Mouse (Mus musculus) brain, embryonic 14.5 days (tissue): ENCODE results near the gene 4930523C07Rik. TPM values are rescaled to one million over a fixed set of nuclear protein-coding genes. Genes with fewer than 3 reads are reported as not detected.

ENCODE experiments used
- DNase-seq: peaks from one replicate; pipeline ENCODE4 v3.0.0-alpha.2; 2011; ENCODE audit warnings: low read depth
- CTCF ChIP-seq: fragments of 200-500 bp; IDR thresholded peaks from 2 replicates; pipeline ENCODE4 v1.5.1; 2012; ENCODE audit warnings: inconsistent platforms, mild to moderate bottlenecking, moderate library complexity, borderline replicate concordance; ENCODE audit not compliant: insufficient read depth, insufficient read length; ENCODE audit errors: extremely low read depth
- POLR2A ChIP-seq: fragments of 200-500 bp; IDR thresholded peaks from 2 replicates; pipeline ENCODE4 v1.6.1; 2012; ENCODE audit warnings: mild to moderate bottlenecking, inconsistent platforms, borderline replicate concordance; ENCODE audit not compliant: poor library complexity, insufficient read depth, insufficient read length, severe bottlenecking; ENCODE audit errors: extremely low read depth
- polyA plus RNA-seq: library from polyadenylated mRNA; depleted of rRNA; stranded (reverse); fragments of >200 nt; gene quantifications from 2 replicates; pipeline ENCODE4 v1.2.3, GENCODE M21; 2012; rRNA removed

Gene 4930523C07Rik
- polyA plus RNA-seq, 1 experiment = 1.2 TPM

GRCm38 (mm10) chr1:160064547-160065144 is 20.5 kb downstream of the 4930523C07Rik start:
- no peak for TF ChIP-seq POLR2A
- no peak for TF ChIP-seq CTCF
- no peak for DNase-seq

- no peak for TF ChIP-seq CTCF
- TF ChIP-seq POLR2A = no peak
- DNase-seq = no peak
Observed at GRCm38 (mm10) chr1:160078882-160079661, 34.9 kb downstream of the 4930523C07Rik start.

- peak; percentile 84 for DNase-seq
- TF ChIP-seq POLR2A (no peak), CTCF (peak; percentile 92)
Observed at GRCm38 (mm10) chr1:160080800-160081436, 36.7 kb downstream of the 4930523C07Rik start.

- no peak for TF ChIP-seq POLR2A
- TF ChIP-seq CTCF = no peak
- no peak for DNase-seq
Observed at GRCm38 (mm10) chr1:160082647-160083046, 38.5 kb downstream of the 4930523C07Rik start.

- TF ChIP-seq CTCF = no peak
- TF ChIP-seq POLR2A = no peak
- DNase-seq = no peak
Observed at GRCm38 (mm10) chr1:160084239-160084638, 40.1 kb downstream of the 4930523C07Rik start.

GRCm38 (mm10) chr1:160086651-160087050 is 42.5 kb downstream of the 4930523C07Rik start:
- no peak for TF ChIP-seq CTCF
- no peak for TF ChIP-seq POLR2A
- no peak for DNase-seq

- DNase-seq = peak; percentile 27
- TF ChIP-seq POLR2A = no peak
- TF ChIP-seq CTCF = peak; percentile 14; the same call in 1 of the 2 replicates
Observed at GRCm38 (mm10) chr1:160099659-160100302, 55.6 kb downstream of the 4930523C07Rik start.

- TF ChIP-seq CTCF (no peak), POLR2A (no peak)
- DNase-seq = no peak
Observed at GRCm38 (mm10) chr1:160100996-160101395, 56.8 kb downstream of the 4930523C07Rik start.

- TF ChIP-seq CTCF (no peak), POLR2A (no peak)
- DNase-seq = no peak
Observed at GRCm38 (mm10) chr1:160105426-160105825, 61.2 kb downstream of the 4930523C07Rik start.

- DNase-seq = peak; percentile 32
- TF ChIP-seq CTCF = no peak
- no peak for TF ChIP-seq POLR2A
Observed at GRCm38 (mm10) chr1:160108604-160109003, 64.4 kb downstream of the 4930523C07Rik start.

GRCm38 (mm10) chr1:160123957-160124356 is 79.8 kb downstream of the 4930523C07Rik start:
- no peak for TF ChIP-seq CTCF
- TF ChIP-seq POLR2A = no peak
- DNase-seq = no peak

Other genes starting within 250 kb of the 4930523C07Rik start
- gene Tnn, start 109.2 kb downstream of the 4930523C07Rik start, polyA plus RNA-seq = 0.04 and 0.40 TPM in 2 replicates
- 33.9 and 50.0 TPM in 2 replicates for gene Mrps14, start 150.8 kb downstream of the 4930523C07Rik start, polyA plus RNA-seq
- gene Cacybp, start 168.5 kb downstream of the 4930523C07Rik start, polyA plus RNA-seq = 66.6 and 75.1 TPM in 2 replicates